Mouse (Mus musculus) spleen, adult 2 months (tissue): ENCODE results near the gene Meis2. TPM values are rescaled to one million over a fixed set of nuclear protein-coding genes. Genes with fewer than 3 reads are reported as not detected.

ENCODE experiments used
- DNase-seq, 2 experiments: peaks; one replicate each; pipeline versions ENCODE4 v3.0.0 to v3.0.0-alpha.2; 2012 to 2021; ENCODE audit warnings: low spot score in 2 of 2, low read depth in 1 of 2
- H3K27ac ChIP-seq: fragments of 200-500 bp; 2 replicates; pipeline ENCODE4 v1.5.1; 2012; ENCODE audit warnings: low read length, inconsistent platforms; ENCODE audit not compliant: insufficient read depth
- H3K27me3 ChIP-seq: fragments of 200-500 bp; 2 replicates; pipeline ENCODE4 v1.6.1; 2012; ENCODE audit warnings: mild to moderate bottlenecking, moderate library complexity, low read length, inconsistent platforms; ENCODE audit not compliant: control insufficient read depth, insufficient read depth
- H3K36me3 ChIP-seq: fragments of 200-500 bp; 2 replicates; pipeline ENCODE4 v1.6.1; 2012; ENCODE audit warnings: mild to moderate bottlenecking, low read length, inconsistent platforms; ENCODE audit not compliant: control insufficient read depth, insufficient read depth
- H3K4me1 ChIP-seq: fragments of 200-500 bp; 2 replicates; pipeline ENCODE4 v1.6.1; 2011; ENCODE audit warnings: inconsistent platforms; ENCODE audit not compliant: control insufficient read depth, insufficient read depth, insufficient read length
- H3K4me3 ChIP-seq: fragments of 200-500 bp; 2 replicates; pipeline ENCODE4 v1.5.1; 2011; ENCODE audit warnings: mild to moderate bottlenecking, inconsistent platforms; ENCODE audit not compliant: insufficient read depth, insufficient read length; ENCODE audit errors: extremely low read depth
- CTCF ChIP-seq: fragments of 200-500 bp; IDR thresholded peaks from 2 replicates; pipeline ENCODE4 v1.5.1; 2011; ENCODE audit warnings: mild to moderate bottlenecking, inconsistent platforms; ENCODE audit not compliant: insufficient read depth, insufficient read length, insufficient replicate concordance; ENCODE audit errors: extremely low read depth
- POLR2A ChIP-seq: fragments of 200-500 bp; IDR thresholded peaks from 2 replicates; pipeline ENCODE4 v1.6.1; 2011; ENCODE audit warnings: low read depth, low read length, inconsistent platforms
- WGBS: fragments of 180-500 bp; shearing (Covaris S2); methylation state at CpG from one replicate; pipeline ENCODE4 v1.1.7; 2018; 5-methylcytosine and 5-hydroxymethylcytosine counted together
- polyA plus RNA-seq: library from polyadenylated mRNA; depleted of rRNA; stranded (reverse); fragments of >200 nt; gene quantifications from 2 replicates; pipeline ENCODE4 v1.2.3, GENCODE M21; 2012

Meis2 gene
- polyA plus RNA-seq, 1 experiment: 3.2 TPM

DNA sequence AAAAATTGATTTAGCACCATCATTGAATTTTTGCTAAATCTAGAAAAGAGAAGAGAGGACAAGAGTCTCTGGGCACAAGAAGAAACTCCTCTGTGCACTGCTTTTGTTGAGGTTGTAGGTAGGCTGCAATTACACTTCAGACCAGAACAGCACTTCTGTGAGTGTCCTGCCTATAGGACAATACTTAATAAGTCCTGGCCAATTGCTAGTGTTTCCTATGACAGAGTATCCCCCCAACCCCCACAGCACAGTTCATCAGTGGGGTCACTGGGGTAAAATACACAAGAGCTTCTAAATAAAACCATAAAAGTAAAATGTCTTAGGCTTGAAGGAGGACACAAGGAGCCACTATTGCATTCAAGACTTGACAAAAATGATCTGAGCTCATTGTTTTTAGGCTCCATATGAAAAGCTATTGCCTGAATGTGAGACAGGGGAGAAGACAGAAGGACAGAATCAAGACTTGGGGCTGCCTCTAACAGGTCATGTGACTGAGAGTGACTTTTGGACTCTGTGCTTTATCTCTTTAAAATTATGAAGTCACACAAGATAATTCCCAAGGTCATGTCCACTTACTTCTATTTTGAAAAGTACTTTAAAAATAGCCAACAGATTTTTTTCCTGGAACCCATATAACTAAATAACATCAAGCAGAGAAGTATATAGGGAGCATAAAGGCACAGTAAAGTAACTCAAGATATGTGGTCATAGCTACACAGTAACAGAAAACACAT lies 12.8 kb downstream of the Meis2 start:
- DNase-seq: no peak
- Histone ChIP-seq H3K4me3 (no peak overlapping the region), H3K27ac (no peak overlapping the region), H3K27me3 (no peaks in the 10 kb centered on the region), H3K36me3 (no peaks in the 10 kb centered on the region), H3K4me1 (no peaks in the 10 kb centered on the region)
- TF ChIP-seq CTCF (no peak), POLR2A (no peak)

DNA sequence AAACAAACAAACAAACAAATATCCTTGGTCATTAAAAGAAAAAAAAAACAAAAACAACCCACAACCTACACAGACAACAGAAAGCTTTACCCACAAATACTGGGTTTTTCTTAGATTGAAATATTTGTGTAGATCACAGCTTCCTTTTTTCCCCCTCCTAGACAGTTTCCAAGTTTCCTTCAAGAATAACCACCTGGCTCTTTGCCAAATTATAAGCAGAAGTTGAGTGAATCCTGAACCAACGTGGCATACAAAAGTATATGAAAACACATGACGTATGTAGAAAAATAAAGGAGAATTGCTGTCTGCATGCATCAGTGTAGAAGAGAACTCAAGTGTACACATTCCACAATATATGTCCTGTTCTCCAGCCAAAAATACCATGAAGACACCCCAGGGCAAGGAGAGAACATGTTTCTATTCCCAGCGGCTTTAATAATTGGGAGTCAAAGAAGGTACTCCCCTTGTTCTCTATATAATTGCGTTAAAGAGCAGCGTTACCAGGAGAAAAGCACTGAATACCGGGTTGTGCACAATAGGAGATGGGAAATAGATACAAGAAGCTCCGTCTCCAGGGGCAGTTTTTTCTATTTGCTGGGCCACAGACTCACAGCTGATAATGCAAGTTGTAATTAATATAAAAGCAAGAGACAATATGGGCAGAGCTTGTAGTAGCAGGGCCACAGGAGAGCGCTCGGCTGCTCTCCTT lies 13.6 kb downstream of the Meis2 start:
- H3K27me3 ChIP-seq: no peaks in the 10 kb centered on the region
- H3K27ac ChIP-seq: no peak overlapping the region
- 76% methylated on average over 9 of the region's 9 CpGs for whole genome bisulfite sequencing

DNA sequence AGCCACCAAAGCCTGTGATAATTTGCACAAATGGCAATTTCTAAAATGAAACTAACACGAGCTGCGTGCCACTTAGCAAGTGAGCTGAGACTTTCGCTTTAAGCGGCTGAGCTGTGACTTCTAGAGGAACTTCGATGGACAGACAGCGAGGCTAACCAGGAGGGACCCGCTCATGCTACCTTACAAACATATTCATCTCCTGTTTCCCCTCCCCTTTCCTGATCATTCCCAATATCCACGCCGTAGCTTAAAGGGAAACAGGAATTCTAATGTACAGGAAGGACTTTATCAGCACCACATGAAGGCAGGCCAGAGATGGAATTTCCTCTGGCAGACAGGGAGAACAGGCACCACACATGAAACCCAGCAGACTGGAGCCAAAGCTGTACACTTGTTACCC lies 15.9 kb downstream of the Meis2 start:
- H3K4me1 ChIP-seq: no peaks in the 10 kb centered on the region
- H3K27ac ChIP-seq: no peak overlapping the region
- H3K27me3 ChIP-seq: no peaks in the 10 kb centered on the region
- TF ChIP-seq CTCF: no peak
- no peak for TF ChIP-seq POLR2A
- H3K4me3 ChIP-seq: no peak overlapping the region
- no peaks in the 10 kb centered on the region for H3K36me3 ChIP-seq
- no peak for DNase-seq
- WGBS: 10% methylated on average over 9 of the region's 9 CpGs

More for the DNA sequence above, 13.6 kb downstream of the Meis2 start:
- no peaks in the 10 kb centered on the region for H3K4me1 ChIP-seq
- no peaks in the 10 kb centered on the region for H3K36me3 ChIP-seq
- no peak for DNase-seq
- no peak for TF ChIP-seq POLR2A
- TF ChIP-seq CTCF: no peak
- H3K4me3 ChIP-seq: no peak overlapping the region

DNA sequence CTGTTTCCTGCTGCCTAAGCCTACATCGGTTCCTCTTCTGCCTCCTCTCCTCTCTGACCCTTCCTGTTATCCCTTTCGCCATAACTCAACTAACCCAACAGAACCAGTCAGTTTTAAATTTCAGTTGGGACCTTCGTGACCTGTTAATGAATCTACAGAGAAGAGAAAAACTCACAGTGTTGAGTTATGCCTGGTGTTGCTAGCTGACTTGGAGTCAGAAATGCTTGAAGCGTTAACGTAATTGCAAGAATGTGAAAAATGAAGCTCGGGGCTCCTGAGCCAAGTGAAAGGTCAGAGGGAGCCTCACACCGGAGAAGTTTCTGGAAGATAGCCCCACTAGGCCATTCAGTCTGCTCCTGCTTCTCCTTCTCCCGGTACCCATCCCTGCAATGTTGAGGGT lies 18.3 kb downstream of the Meis2 start:
- TF ChIP-seq POLR2A (no peak), CTCF (no peak)
- Histone ChIP-seq H3K27me3 (no peaks in the 10 kb centered on the region), H3K36me3 (no peaks in the 10 kb centered on the region), H3K27ac (no peak overlapping the region; the same call in 1 of the 2 replicates), H3K4me3 (no peak overlapping the region), H3K4me1 (no peaks in the 10 kb centered on the region)
- DNase-seq: no peak
- WGBS: 87% methylated on average over 8 of the region's 8 CpGs

DNA sequence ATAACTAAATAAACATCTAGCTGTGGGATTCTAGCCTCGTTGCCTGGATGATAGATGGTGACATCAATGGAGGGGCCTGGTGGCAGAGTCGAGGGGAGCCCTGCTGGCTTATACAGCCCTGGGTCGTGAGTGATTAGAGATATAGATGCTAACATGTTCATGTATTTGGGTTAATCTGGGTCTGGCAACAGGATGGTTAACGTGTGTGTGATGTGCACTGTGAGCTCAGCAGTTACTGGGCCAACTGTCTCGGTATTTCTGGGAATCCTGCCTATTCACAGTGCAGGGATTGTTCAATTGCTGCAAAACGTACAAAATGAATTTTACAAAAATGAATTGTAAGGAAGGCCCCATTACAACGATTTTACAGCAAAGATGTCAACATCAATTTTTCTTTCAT lies 20.6 kb downstream of the Meis2 start:
- Histone ChIP-seq H3K27me3 (no peaks in the 10 kb centered on the region), H3K4me3 (no peak overlapping the region), H3K27ac (no peak overlapping the region), H3K36me3 (no peaks in the 10 kb centered on the region), H3K4me1 (no peaks in the 10 kb centered on the region)
- TF ChIP-seq CTCF: no peak
- TF ChIP-seq POLR2A: no peak
- DNase-seq: no peak
- 72% methylated on average over 7 of the region's 7 CpGs for WGBS

DNA sequence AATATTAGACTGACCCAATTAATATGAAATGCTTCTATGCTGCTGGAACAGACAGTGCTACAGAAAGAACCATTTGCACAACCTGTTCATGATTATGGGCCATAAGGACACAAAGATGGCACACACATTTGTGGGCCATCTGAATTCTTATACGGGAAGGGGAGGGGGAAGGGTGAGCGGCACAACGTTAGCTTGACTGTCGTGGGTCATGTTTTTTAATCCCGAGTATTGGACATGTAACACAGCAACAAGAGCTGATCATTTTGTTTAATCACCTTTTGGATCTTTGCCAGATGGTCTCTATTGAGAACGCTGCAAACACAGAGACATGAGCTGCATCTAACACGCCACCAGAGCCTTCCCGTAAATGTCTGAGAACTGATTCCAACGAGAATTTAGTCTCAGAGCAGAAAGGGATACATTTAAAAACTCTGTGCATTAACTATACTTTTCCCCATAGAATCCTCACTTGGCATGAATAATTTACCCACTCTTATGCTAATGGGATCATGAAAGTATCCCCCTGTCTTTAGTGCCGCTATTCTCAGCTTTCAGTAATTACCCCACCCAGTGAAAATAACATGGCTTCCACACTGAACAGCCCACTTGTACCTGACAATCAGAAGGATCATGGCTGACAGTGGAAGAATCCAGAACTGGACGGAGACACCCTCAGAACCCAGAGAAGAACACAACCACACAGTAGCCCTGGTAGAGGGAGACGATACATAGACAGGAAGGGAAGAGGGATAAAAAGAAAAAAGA lies 22.5 kb downstream of the Meis2 start:
- no peak overlapping the region for H3K4me3 ChIP-seq
- H3K27me3 ChIP-seq: no peaks in the 10 kb centered on the region
- no peaks in the 10 kb centered on the region for H3K36me3 ChIP-seq
- H3K27ac ChIP-seq: no peak overlapping the region
- no peak for DNase-seq
- 90% methylated on average over 12 of the region's 12 CpGs for WGBS
- no peaks in the 10 kb centered on the region for H3K4me1 ChIP-seq
- TF ChIP-seq CTCF (no peak), POLR2A (no peak)

DNA sequence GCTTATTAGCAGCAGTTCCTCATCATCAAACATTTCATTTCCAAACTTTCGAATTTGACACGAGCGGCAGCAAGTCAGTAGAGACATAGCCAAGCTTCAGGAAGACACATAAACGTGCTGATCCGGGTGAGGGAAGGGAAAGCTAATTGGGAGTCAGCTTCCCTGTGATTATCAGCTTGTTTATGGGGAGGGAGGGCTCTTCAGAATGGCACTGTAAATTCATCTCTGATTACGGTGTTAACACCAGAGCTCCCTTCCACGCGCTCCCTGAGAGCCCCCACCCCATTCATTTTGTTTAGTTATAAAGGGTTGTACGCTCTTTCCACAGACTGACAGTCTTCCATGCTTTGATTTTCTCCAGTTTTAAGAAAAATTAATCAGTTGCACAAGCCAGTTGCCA lies 23.2 kb downstream of the Meis2 start:
- no peak for DNase-seq
- 90% methylated on average over 9 of the region's 9 CpGs for WGBS
- H3K4me3 ChIP-seq: no peak overlapping the region
- no peaks in the 10 kb centered on the region for H3K4me1 ChIP-seq
- no peak for TF ChIP-seq POLR2A
- TF ChIP-seq CTCF: no peak
- no peaks in the 10 kb centered on the region for H3K27me3 ChIP-seq
- H3K27ac ChIP-seq: no peak overlapping the region
- no peaks in the 10 kb centered on the region for H3K36me3 ChIP-seq
